Mouse (Mus musculus): ENCODE measurements around the gene Cyp27b1. TPM values are rescaled to one million over a fixed set of nuclear protein-coding genes. Genes with fewer than 3 reads are reported as not detected.

The Cyp27b1 gene
- 0.08 and 0.14 TPM in 2 replicates for polyA plus RNA-seq (2015; fragmentation: Nextera tagmentation; extraction: Ambion mirVana)

DNA sequence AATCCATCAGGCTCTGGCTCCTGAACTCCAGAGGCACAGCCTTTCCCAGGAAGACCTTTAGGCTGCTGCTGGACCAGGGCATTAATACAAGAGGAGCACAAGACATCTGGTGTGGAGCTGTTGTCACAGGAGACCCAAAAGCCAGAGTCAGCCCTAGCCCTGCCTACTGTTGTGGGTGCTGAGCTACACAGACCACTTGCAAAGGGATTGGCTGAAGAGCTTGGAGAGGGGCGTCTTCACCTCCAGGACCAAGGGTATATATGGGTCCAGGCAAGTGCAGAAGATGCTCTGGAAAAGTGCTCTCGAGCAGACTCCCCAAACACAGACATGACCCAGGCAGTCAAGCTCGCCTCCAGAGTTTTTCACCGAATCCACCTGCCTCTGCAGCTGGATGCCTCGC lies at the start of gene Cyp27b1:
Gene Cyp27b1 (plus strand): TSS at position 297 of the 400 bp plus-strand sequence.
- peaks cover 44% of the 10 kb centered on the region for H3K27me3 ChIP-seq (ENCODE audit: control insufficient read depth, insufficient read depth, low read length)
- WGBS = 27% methylated on average over 5 of the region's 5 CpGs
- H3K4me2 ChIP-seq (ENCODE audit: low read depth, low read length) = peak within 1 kb of the TSS; percentile 48
- no peak within 1 kb of the TSS for H3K27ac ChIP-seq (ENCODE audit: low read length)
- no peaks in the 10 kb centered on the region for H3K9me3 ChIP-seq (replicated peaks; ENCODE audit: control insufficient read depth, low read length)
- H3K4me1 ChIP-seq (ENCODE audit: control insufficient read depth, insufficient read depth, low read length) = peaks cover 8% of the 10 kb centered on the region
- no peak for ATAC-seq (replicated peaks; ENCODE audit: extremely low read depth, insufficient read depth, low FRiP score)
- H3K4me3 ChIP-seq (ENCODE audit: low read length) = peak within 1 kb of the TSS; percentile 29
- H3K9ac ChIP-seq (ENCODE audit: low read length) = no peak within 1 kb of the TSS
- 0 out of 2 replicates have a peak, but pooled peaks cover 2% of the 10 kb centered on the region for H3K36me3 ChIP-seq (ENCODE audit: control insufficient read depth, insufficient read depth)

DNA sequence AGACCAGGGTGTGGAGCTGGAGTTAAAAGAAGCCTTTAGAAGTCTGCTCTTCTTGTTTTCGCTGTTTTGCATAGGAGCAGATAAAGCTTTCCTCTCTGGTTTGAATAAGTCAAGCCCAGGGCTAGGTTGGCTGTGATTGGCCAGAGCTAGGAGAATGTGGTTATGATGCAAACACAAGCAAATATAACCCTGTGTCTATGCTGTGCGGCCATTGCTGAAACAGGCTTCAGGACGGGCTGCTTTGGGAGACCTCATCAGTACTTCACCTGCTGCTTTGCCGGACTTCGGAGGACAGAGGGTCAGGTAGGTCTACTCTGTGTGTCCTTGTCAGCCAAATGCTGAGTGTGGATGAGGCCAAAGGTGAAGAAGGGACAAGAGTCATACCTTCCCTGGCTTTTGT lies 47.5 kb upstream of the Cyp27b1 start, which contains the start of gene Avil:
Gene Avil (plus strand): TSS at position 181 of the 400 bp plus-strand sequence.
- H3K4me3 ChIP-seq (ENCODE audit: low read length) = no peak within 1 kb of the TSS
- H3K9ac ChIP-seq (ENCODE audit: low read length) = no peak within 1 kb of the TSS
- H3K36me3 ChIP-seq (ENCODE audit: control insufficient read depth, insufficient read depth) = peaks cover 21% of the 10 kb centered on the region
- no peaks in the 10 kb centered on the region for H3K27me3 ChIP-seq (ENCODE audit: control insufficient read depth, insufficient read depth, low read length)
- no peaks in the 10 kb centered on the region for H3K9me3 ChIP-seq (replicated peaks; ENCODE audit: control insufficient read depth, low read length)
- no peak within 1 kb of the TSS for H3K27ac ChIP-seq (ENCODE audit: low read length)
- ATAC-seq (replicated peaks; ENCODE audit: extremely low read depth, insufficient read depth, low FRiP score) = no peak
- 86% methylated on average over 5 of the region's 5 CpGs for WGBS
- H3K4me2 ChIP-seq (ENCODE audit: low read depth, low read length) = no peak within 1 kb of the TSS
- no peaks in the 10 kb centered on the region for H3K4me1 ChIP-seq (ENCODE audit: control insufficient read depth, insufficient read depth, low read length)

DNA sequence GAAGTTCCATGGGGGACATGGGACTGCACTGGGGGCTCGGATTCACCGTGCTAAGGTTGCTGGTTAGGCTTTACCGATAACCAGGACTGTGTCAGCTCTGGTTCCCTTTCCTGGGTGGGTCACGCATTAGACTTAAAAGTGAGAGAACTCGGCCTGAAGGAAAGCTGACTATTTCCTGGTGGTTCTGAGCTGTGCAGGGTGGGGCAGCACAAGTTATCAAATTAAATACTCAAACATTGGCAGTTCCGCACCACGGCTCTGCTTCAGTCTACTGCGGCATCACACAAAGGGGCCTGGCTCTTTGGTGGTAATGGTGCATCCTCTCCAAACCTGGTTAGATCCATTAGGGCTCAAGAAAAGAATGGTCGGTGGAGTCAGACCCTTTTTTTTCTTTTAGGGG lies 46.8 kb upstream of the Cyp27b1 start:
- Histone ChIP-seq H3K9ac (ENCODE audit: low read length) (no peak overlapping the region), H3K27ac (ENCODE audit: low read length) (no peak overlapping the region), H3K4me1 (ENCODE audit: control insufficient read depth, insufficient read depth, low read length) (no peaks in the 10 kb centered on the region), H3K36me3 (ENCODE audit: control insufficient read depth, insufficient read depth) (peaks cover 19% of the 10 kb centered on the region), H3K4me3 (ENCODE audit: low read length) (no peak overlapping the region), H3K4me2 (ENCODE audit: low read depth, low read length) (no peak overlapping the region), H3K27me3 (ENCODE audit: control insufficient read depth, insufficient read depth, low read length) (no peaks in the 10 kb centered on the region), H3K9me3 (replicated peaks; ENCODE audit: control insufficient read depth, low read length) (no peaks in the 10 kb centered on the region)
- ATAC-seq (replicated peaks; ENCODE audit: extremely low read depth, insufficient read depth, low FRiP score) = no peak
- 73% methylated on average over 9 of the region's 9 CpGs for WGBS

DNA sequence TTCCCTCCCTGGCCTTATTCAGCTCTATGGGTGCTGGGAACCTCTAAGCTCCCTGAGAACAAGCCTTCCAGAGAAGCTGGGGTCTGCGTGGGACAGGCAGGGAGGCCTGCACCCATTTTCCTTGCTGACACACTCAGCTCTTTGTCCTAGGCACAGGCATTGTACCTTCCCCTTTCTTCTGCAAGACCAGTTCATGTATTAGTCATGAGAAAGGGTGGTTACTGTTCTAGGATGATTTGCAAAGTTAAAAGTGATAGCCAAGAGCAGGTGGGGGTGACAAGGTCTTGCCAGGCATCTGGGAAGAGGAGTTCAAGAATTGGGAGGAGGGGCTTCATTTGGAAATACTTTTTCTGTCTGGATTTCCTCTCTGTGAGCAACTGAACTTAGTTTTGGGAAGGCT lies 46.0 kb upstream of the Cyp27b1 start:
- Histone ChIP-seq H3K4me2 (ENCODE audit: low read depth, low read length) (no peak overlapping the region), H3K27ac (ENCODE audit: low read length) (no peak overlapping the region), H3K4me3 (ENCODE audit: low read length) (no peak overlapping the region), H3K36me3 (ENCODE audit: control insufficient read depth, insufficient read depth) (peaks cover 19% of the 10 kb centered on the region), H3K9me3 (replicated peaks; ENCODE audit: control insufficient read depth, low read length) (no peaks in the 10 kb centered on the region), H3K9ac (ENCODE audit: low read length) (no peak overlapping the region), H3K4me1 (ENCODE audit: control insufficient read depth, insufficient read depth, low read length) (no peaks in the 10 kb centered on the region), H3K27me3 (ENCODE audit: control insufficient read depth, insufficient read depth, low read length) (no peaks in the 10 kb centered on the region)
- 74% methylated on average over 1 of the region's 1 CpGs for WGBS
- ATAC-seq (replicated peaks; ENCODE audit: extremely low read depth, insufficient read depth, low FRiP score) = no peak

DNA sequence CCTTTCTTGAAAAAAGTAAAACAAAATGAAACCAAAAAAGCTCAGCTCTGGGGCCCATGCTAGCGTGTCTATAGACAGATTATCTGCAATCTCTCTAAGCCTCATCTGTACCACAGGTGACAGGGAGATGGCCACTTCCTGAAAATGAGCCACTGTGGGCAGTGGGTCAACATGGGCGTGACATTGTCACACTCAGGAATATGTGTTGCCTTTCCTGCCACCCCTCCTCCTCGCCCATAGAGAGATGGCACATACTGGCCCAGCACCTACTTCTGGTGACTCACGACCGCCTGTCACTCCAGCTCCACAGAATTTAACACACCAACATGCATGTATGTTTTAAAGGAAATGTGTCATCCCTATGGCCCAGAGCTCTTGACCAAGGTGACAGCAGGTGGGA lies 45.3 kb upstream of the Cyp27b1 start:
- WGBS = 83% methylated on average over 5 of the region's 5 CpGs
- Histone ChIP-seq H3K4me3 (ENCODE audit: low read length) (no peak overlapping the region), H3K9ac (ENCODE audit: low read length) (no peak overlapping the region), H3K27me3 (ENCODE audit: control insufficient read depth, insufficient read depth, low read length) (no peaks in the 10 kb centered on the region), H3K4me1 (ENCODE audit: control insufficient read depth, insufficient read depth, low read length) (no peaks in the 10 kb centered on the region), H3K4me2 (ENCODE audit: low read depth, low read length) (no peak overlapping the region), H3K36me3 (ENCODE audit: control insufficient read depth, insufficient read depth) (peaks cover 12% of the 10 kb centered on the region), H3K27ac (ENCODE audit: low read length) (no peak overlapping the region), H3K9me3 (replicated peaks; ENCODE audit: control insufficient read depth, low read length) (no peaks in the 10 kb centered on the region)
- ATAC-seq (replicated peaks; ENCODE audit: extremely low read depth, insufficient read depth, low FRiP score) = no peak

DNA sequence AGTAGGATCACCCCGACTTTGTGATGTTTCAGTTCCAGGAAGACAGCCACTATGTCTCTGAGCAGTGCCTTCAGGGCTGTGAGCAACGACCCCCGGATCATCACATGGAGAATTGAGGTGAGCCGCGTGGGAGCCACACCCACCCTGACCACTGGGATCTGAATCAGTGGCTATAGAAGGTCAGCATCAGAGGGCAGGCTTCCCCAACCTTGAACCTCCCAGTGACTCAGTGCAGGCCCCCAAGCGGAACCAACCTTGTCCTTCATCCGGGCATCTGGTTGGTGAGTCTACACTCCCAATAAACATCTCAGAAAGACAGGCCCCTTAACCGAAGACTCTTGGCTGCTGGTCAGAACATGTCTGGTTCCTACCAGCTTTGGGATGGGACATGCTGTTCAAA lies 44.7 kb upstream of the Cyp27b1 start:
- Histone ChIP-seq H3K27ac (ENCODE audit: low read length) (no peak overlapping the region), H3K4me3 (ENCODE audit: low read length) (no peak overlapping the region), H3K27me3 (ENCODE audit: control insufficient read depth, insufficient read depth, low read length) (no peaks in the 10 kb centered on the region), H3K36me3 (ENCODE audit: control insufficient read depth, insufficient read depth) (peaks cover 7% of the 10 kb centered on the region), H3K9ac (ENCODE audit: low read length) (no peak overlapping the region), H3K4me2 (ENCODE audit: low read depth, low read length) (no peak overlapping the region), H3K4me1 (ENCODE audit: control insufficient read depth, insufficient read depth, low read length) (no peaks in the 10 kb centered on the region), H3K9me3 (replicated peaks; ENCODE audit: control insufficient read depth, low read length) (no peaks in the 10 kb centered on the region)
- WGBS = 92% methylated on average over 8 of the region's 8 CpGs
- ATAC-seq (replicated peaks; ENCODE audit: extremely low read depth, insufficient read depth, low FRiP score) = no peak

DNA sequence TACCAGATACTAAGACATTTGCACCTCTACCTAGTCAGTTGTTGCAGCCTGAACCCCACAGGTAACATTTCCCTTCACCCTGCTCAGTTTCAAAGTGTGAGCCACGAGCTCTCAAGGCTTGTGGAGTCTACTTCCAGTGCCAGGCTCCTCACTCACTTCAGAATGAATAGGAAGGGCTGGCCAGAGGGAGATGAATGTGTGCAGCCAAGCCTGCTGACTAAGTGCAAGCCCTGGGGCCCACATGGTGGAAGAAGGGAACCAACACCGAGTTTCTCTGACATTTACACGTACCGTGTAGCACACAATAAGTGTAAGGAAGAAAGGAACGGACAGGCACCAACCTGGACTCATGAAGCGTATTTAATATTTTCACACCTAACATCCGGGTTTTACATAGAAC lies 44.2 kb upstream of the Cyp27b1 start:
- 82% methylated on average over 7 of the region's 7 CpGs for WGBS
- Histone ChIP-seq H3K9ac (ENCODE audit: low read length) (no peak overlapping the region), H3K4me2 (ENCODE audit: low read depth, low read length) (no peak overlapping the region), H3K9me3 (replicated peaks; ENCODE audit: control insufficient read depth, low read length) (no peaks in the 10 kb centered on the region), H3K27me3 (ENCODE audit: control insufficient read depth, insufficient read depth, low read length) (no peaks in the 10 kb centered on the region), H3K36me3 (ENCODE audit: control insufficient read depth, insufficient read depth) (peaks cover 3% of the 10 kb centered on the region), H3K4me3 (ENCODE audit: low read length) (no peak overlapping the region), H3K4me1 (ENCODE audit: control insufficient read depth, insufficient read depth, low read length) (no peaks in the 10 kb centered on the region), H3K27ac (ENCODE audit: low read length) (no peak overlapping the region)
- ATAC-seq (replicated peaks; ENCODE audit: extremely low read depth, insufficient read depth, low FRiP score) = no peak

DNA sequence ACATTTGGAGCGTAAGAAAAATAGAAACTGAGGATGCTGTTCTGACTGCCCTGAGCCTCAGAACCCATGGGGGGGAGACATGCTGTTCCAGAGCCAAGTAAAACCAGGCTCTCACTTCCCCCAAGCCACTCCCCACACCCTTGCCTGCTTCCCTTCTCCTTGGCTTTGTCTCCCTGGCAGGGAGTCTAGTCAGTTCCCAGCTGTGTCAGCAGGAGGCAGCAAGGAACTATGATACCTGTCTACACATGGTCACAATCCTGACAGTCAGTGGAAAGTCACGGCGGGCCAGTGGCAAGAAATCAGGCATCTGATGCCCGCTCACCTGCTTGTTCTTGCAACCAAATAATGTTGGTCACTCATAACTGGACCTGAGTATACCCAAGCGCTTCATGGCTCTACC lies 31.6 kb upstream of the Cyp27b1 start:
- Histone ChIP-seq H3K9ac (ENCODE audit: low read length) (no peak overlapping the region), H3K9me3 (replicated peaks; ENCODE audit: control insufficient read depth, low read length) (no peaks in the 10 kb centered on the region), H3K27ac (ENCODE audit: low read length) (no peak overlapping the region), H3K36me3 (ENCODE audit: control insufficient read depth, insufficient read depth) (0 out of 2 replicates have a peak, but pooled peaks cover 4% of the 10 kb centered on the region), H3K4me3 (ENCODE audit: low read length) (no peak overlapping the region), H3K4me2 (ENCODE audit: low read depth, low read length) (no peak overlapping the region), H3K27me3 (ENCODE audit: control insufficient read depth, insufficient read depth, low read length) (no peaks in the 10 kb centered on the region), H3K4me1 (ENCODE audit: control insufficient read depth, insufficient read depth, low read length) (no peaks in the 10 kb centered on the region)
- ATAC-seq (replicated peaks; ENCODE audit: extremely low read depth, insufficient read depth, low FRiP score) = no peak
- 57% methylated on average over 5 of the region's 5 CpGs for WGBS

DNA sequence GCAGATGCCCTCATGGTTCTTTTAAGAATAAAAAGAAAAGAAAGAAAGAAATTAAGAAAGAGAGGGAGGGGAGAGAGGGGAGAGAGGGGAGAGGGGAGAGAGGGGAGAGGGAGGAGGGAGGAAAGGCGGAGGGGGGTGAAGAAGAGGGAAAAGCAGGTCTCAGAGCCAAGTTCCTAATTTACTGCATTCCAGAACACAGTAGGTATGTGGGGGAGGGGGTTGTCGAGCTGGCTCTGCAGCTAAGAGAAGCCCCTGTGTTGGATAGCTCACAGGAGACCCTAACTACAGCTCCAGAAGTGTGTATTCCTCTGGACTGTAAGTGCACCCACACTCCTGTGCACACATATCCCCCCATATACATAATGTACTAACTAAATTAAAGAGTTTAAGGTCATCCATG lies 31.0 kb upstream of the Cyp27b1 start:
- no peaks in the 10 kb centered on the region for H3K4me1 ChIP-seq (ENCODE audit: control insufficient read depth, insufficient read depth, low read length)
- no peaks in the 10 kb centered on the region for H3K9me3 ChIP-seq (replicated peaks; ENCODE audit: control insufficient read depth, low read length)
- H3K4me3 ChIP-seq (ENCODE audit: low read length) = no peak overlapping the region
- H3K36me3 ChIP-seq (ENCODE audit: control insufficient read depth, insufficient read depth) = 0 out of 2 replicates have a peak, but pooled peaks cover 5% of the 10 kb centered on the region
- no peak overlapping the region for H3K4me2 ChIP-seq (ENCODE audit: low read depth, low read length)
- WGBS = 21% methylated on average over 2 of the region's 2 CpGs
- H3K27ac ChIP-seq (ENCODE audit: low read length) = no peak overlapping the region
- no peak overlapping the region for H3K9ac ChIP-seq (ENCODE audit: low read length)
- no peaks in the 10 kb centered on the region for H3K27me3 ChIP-seq (ENCODE audit: control insufficient read depth, insufficient read depth, low read length)
- no peak for ATAC-seq (replicated peaks; ENCODE audit: extremely low read depth, insufficient read depth, low FRiP score)
